Mouse (Mus musculus) spleen, adult 2 months (tissue): Measurements from ENCODE around the gene Trpv2.

Source experiments
- CTCF ChIP-seq: fragments of 200-500 bp; IDR thresholded peaks from 2 replicates; pipeline ENCODE4 v1.5.1; 2011; ENCODE audit warnings: mild to moderate bottlenecking, inconsistent platforms; ENCODE audit not compliant: insufficient read depth, insufficient read length, insufficient replicate concordance; ENCODE audit errors: extremely low read depth
- POLR2A ChIP-seq: fragments of 200-500 bp; IDR thresholded peaks from 2 replicates; pipeline ENCODE4 v1.6.1; 2011; ENCODE audit warnings: low read depth, low read length, inconsistent platforms

DNA sequence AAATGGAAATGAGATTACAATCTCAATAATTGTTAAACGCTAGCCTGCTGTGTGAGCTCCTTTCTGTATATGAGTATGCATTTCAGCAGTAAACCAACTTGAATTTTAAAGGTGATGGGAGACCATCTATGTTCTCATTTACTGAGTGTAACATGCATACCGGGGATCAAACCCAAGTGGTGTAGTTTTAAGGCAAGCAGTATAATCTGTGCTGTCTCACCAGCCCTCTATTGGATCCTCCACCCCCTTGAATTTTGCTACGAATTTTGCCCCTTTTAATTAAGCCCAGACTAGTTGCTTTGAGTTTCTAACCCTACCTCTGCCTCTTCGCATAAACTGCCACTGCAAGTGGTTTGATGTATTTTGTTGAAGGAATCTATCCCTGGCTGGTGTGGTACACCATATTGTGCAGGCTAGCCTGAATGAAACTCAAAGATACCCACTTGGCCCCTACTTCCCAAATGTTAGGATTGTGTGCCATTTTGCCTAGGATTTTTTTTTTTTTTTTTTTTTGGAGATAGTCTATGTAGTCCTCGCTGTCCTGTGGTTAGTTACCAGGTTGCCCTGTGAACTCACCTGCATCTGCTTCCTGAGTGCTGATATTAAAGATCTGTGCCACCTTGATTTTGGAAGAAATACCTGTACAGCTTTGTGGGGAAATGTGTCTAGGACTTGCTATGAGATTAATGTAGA is 20.0 kb upstream of the Trpv2 start:
- TF ChIP-seq CTCF: no peak
- no peak for TF ChIP-seq POLR2A
